Mouse (Mus musculus): ENCODE measurements around the gene Tead2. TPM values are rescaled to one million over a fixed set of nuclear protein-coding genes. Genes with fewer than 3 reads are reported as not detected.

Gene Tead2
- 39.4 and 41.4 TPM in 2 replicates for polyA plus RNA-seq (2015; fragmentation: Nextera tagmentation; extraction: Ambion mirVana)

GRCm38 (mm10) chr7:45215673-45216441 lies at the start of gene Tead2:
TSS of gene Tead2 (plus strand) at chr7:45215753.

GRCm38 (mm10) chr7:45179469-45179868 lies 36.1 kb upstream of the Tead2 start, which contains the start of gene Gfy:
TSS of gene Gfy (minus strand) at chr7:45179569.

GRCm38 (mm10) chr7:45180896-45181477 lies 34.6 kb upstream of the Tead2 start, which contains the start of gene Pth2:
TSS of gene Pth2 (plus strand) at chr7:45180995.

DNA sequence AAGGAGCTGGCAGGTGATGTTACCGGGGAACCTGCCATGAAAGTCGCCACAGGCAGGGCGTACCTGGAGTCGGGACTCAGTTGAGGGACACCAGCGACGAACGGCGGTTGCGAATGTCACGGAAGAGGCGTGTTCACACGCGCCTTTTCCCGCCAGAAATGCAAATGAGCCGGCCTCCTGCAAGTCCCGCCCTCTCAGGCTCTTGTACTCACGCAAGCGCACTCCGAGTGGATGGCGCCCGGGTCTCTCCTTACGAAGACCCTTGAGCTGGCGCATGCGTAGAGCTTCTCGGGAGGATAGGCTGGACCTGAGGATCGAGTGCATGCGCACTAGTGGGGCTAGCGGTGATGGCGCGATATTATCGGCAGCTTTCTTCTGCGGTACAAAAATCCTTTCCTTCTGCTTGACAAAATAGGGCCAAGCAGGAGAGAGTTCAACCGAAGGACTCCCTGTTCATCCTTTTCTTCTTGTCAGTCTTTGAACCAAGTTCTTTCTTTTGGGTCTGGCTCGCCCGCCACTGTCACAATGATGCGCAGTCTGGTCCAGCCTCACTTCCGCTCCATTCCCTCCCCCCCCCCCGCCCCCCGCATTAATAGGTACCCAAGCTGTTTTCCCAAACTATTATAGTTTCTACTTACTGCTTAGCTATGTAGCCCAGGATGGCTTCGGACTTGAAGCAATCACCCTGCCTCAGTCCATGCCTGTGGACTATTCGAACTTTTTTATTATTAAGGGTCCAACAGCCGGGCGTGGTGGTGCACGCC lies 11.0 kb upstream of the Tead2 start, which contains the start of gene Ccdc155:
Ccdc155 (minus strand) TSS at position 513 of the 764 bp plus-strand sequence.

GRCm38 (mm10) chr7:45211851-45212251 lies 3.7 kb upstream of the Tead2 start, which contains the start of gene Dkkl1:
TSS of gene Dkkl1 (minus strand) at chr7:45212147.

GRCm38 (mm10) chr7:45238723-45239496 lies 23.4 kb downstream of the Tead2 start, which contains the start of gene Cd37:
TSS of gene Cd37 (minus strand) at chr7:45239115.

GRCm38 (mm10) chr7:45240633-45241388 lies 25.3 kb downstream of the Tead2 start, which contains the start of gene Slc6a16:
TSS of gene Slc6a16 (plus strand) at chr7:45241085.

GRCm38 (mm10) chr7:45277136-45277760 lies 61.7 kb downstream of the Tead2 start, which contains the start of gene Slc6a21:
TSS of gene Slc6a21 (plus strand) at chr7:45277513.

Small RNAs within 50 kb of the gene (microRNA-seq; reads per million reads assigned to microRNA genes)
- not detected for gene Mir7055

Other genes with a start within 250 kb of the Tead2 start
- gene Cpt1c, start 240.9 kb upstream of the Tead2 start, polyA plus RNA-seq (2015; fragmentation: Nextera tagmentation; extraction: Ambion mirVana): 10.1 and 10.3 TPM in 2 replicates
- gene Prmt1, start 229.2 kb upstream of the Tead2 start, polyA plus RNA-seq (2015; fragmentation: Nextera tagmentation; extraction: Ambion mirVana): 237 and 244 TPM in 2 replicates
- 52.3 and 56.8 TPM in 2 replicates for gene Irf3, start 218.1 kb upstream of the Tead2 start, polyA plus RNA-seq (2015; fragmentation: Nextera tagmentation; extraction: Ambion mirVana)
- 31.9 and 33.3 TPM in 2 replicates for gene Bcl2l12, start 217.0 kb upstream of the Tead2 start, polyA plus RNA-seq (2015; fragmentation: Nextera tagmentation; extraction: Ambion mirVana)
- 22.9 and 24.6 TPM in 2 replicates for gene Scaf1, start 199.4 kb upstream of the Tead2 start, polyA plus RNA-seq (2015; fragmentation: Nextera tagmentation; extraction: Ambion mirVana)
- 342 and 359 TPM in 2 replicates for gene Rras, start 197.8 kb upstream of the Tead2 start, polyA plus RNA-seq (2015; fragmentation: Nextera tagmentation; extraction: Ambion mirVana)
- gene Prr12, start 162.9 kb upstream of the Tead2 start, polyA plus RNA-seq (2015; fragmentation: Nextera tagmentation; extraction: Ambion mirVana): 4.3 and 5.6 TPM in 2 replicates
- gene Nosip, start 153.3 kb upstream of the Tead2 start, polyA plus RNA-seq (2015; fragmentation: Nextera tagmentation; extraction: Ambion mirVana): 33.7 and 38.6 TPM in 2 replicates
- 22.6 and 23.4 TPM in 2 replicates for gene Prrg2, start 153.1 kb upstream of the Tead2 start, polyA plus RNA-seq (2015; fragmentation: Nextera tagmentation; extraction: Ambion mirVana)
- 345 and 360 TPM in 2 replicates for gene Rcn3, start 123.5 kb upstream of the Tead2 start, polyA plus RNA-seq (2015; fragmentation: Nextera tagmentation; extraction: Ambion mirVana)
- gene Fcgrt, start 111.9 kb upstream of the Tead2 start, polyA plus RNA-seq (2015; fragmentation: Nextera tagmentation; extraction: Ambion mirVana): 134 and 152 TPM in 2 replicates
- gene Rps11, start 91.3 kb upstream of the Tead2 start, polyA plus RNA-seq (2015; fragmentation: Nextera tagmentation; extraction: Ambion mirVana): 1,079 and 1,156 TPM in 2 replicates
- gene Rpl13a, start 87.0 kb upstream of the Tead2 start, polyA plus RNA-seq (2015; fragmentation: Nextera tagmentation; extraction: Ambion mirVana): 1,221 and 1,252 TPM in 2 replicates
- 0.22 and 0.60 TPM in 2 replicates for gene Gm45713, start 79.5 kb upstream of the Tead2 start, polyA plus RNA-seq (2015; fragmentation: Nextera tagmentation; extraction: Ambion mirVana)
- gene Flt3l, start 79.3 kb upstream of the Tead2 start, polyA plus RNA-seq (2015; fragmentation: Nextera tagmentation; extraction: Ambion mirVana): 3.5 and 4.9 TPM in 2 replicates
- 52.0 and 54.3 TPM in 2 replicates for gene Pih1d1, start 61.5 kb upstream of the Tead2 start, polyA plus RNA-seq (2015; fragmentation: Nextera tagmentation; extraction: Ambion mirVana)
- gene Aldh16a1, start 61.2 kb upstream of the Tead2 start, polyA plus RNA-seq (2015; fragmentation: Nextera tagmentation; extraction: Ambion mirVana): 19.3 and 21.1 TPM in 2 replicates
- gene Slc17a7, start 51.8 kb upstream of the Tead2 start, polyA plus RNA-seq (2015; fragmentation: Nextera tagmentation; extraction: Ambion mirVana): 0.08 TPM in 1 of 2 replicates, not detected in the other
- not detected in 2 replicates for gene Gfy, start 36.2 kb upstream of the Tead2 start, polyA plus RNA-seq (2015; fragmentation: Nextera tagmentation; extraction: Ambion mirVana)
- gene Pth2, start 34.8 kb upstream of the Tead2 start, polyA plus RNA-seq (2015; fragmentation: Nextera tagmentation; extraction: Ambion mirVana): not detected in 2 replicates
- gene Ccdc155, start 10.9 kb upstream of the Tead2 start, polyA plus RNA-seq (2015; fragmentation: Nextera tagmentation; extraction: Ambion mirVana): 0.26 and 0.35 TPM in 2 replicates
- 13.9 and 16.5 TPM in 2 replicates for gene Dkkl1, start 3.6 kb upstream of the Tead2 start, polyA plus RNA-seq (2015; fragmentation: Nextera tagmentation; extraction: Ambion mirVana)
- 4.2 and 18.7 TPM in 2 replicates for gene Cd37, start 23.4 kb downstream of the Tead2 start, polyA plus RNA-seq (2015; fragmentation: Nextera tagmentation; extraction: Ambion mirVana)
- gene Slc6a16, start 25.3 kb downstream of the Tead2 start, polyA plus RNA-seq (2015; fragmentation: Nextera tagmentation; extraction: Ambion mirVana): not detected in 2 replicates
- not detected in 2 replicates for gene Slc6a21, start 61.8 kb downstream of the Tead2 start, polyA plus RNA-seq (2015; fragmentation: Nextera tagmentation; extraction: Ambion mirVana)
- gene Trpm4, start 118.0 kb downstream of the Tead2 start, polyA plus RNA-seq (2015; fragmentation: Nextera tagmentation; extraction: Ambion mirVana): 17.6 and 18.0 TPM in 2 replicates
- 0.17 and 0.27 TPM in 2 replicates for gene Hrc, start 119.5 kb downstream of the Tead2 start, polyA plus RNA-seq (2015; fragmentation: Nextera tagmentation; extraction: Ambion mirVana)
- 0.91 and 2.1 TPM in 2 replicates for gene Ppfia3, start 151.3 kb downstream of the Tead2 start, polyA plus RNA-seq (2015; fragmentation: Nextera tagmentation; extraction: Ambion mirVana)
- 23.4 and 26.6 TPM in 2 replicates for gene Lin7b, start 154.8 kb downstream of the Tead2 start, polyA plus RNA-seq (2015; fragmentation: Nextera tagmentation; extraction: Ambion mirVana)
- gene Snrnp70, start 180.0 kb downstream of the Tead2 start, polyA plus RNA-seq (2015; fragmentation: Nextera tagmentation; extraction: Ambion mirVana): 81.3 and 94.3 TPM in 2 replicates
- gene Kcna7, start 189.9 kb downstream of the Tead2 start, polyA plus RNA-seq (2015; fragmentation: Nextera tagmentation; extraction: Ambion mirVana): 0.28 TPM in 1 of 2 replicates, not detected in the other
- gene Ntf5, start 197.9 kb downstream of the Tead2 start, polyA plus RNA-seq (2015; fragmentation: Nextera tagmentation; extraction: Ambion mirVana): 3.9 and 4.3 TPM in 2 replicates
- gene Lhb, start 205.1 kb downstream of the Tead2 start, polyA plus RNA-seq (2015; fragmentation: Nextera tagmentation; extraction: Ambion mirVana): not detected in 2 replicates
- 58.4 and 71.6 TPM in 2 replicates for gene Gys1, start 219.1 kb downstream of the Tead2 start, polyA plus RNA-seq (2015; fragmentation: Nextera tagmentation; extraction: Ambion mirVana)
- gene Ruvbl2, start 222.3 kb downstream of the Tead2 start, polyA plus RNA-seq (2015; fragmentation: Nextera tagmentation; extraction: Ambion mirVana): 42.6 and 47.1 TPM in 2 replicates
- 3,306 and 5,466 TPM in 2 replicates for gene Ftl1, start 244.1 kb downstream of the Tead2 start, polyA plus RNA-seq (2015; fragmentation: Nextera tagmentation; extraction: Ambion mirVana)